Mouse (Mus musculus) small intestine, adult 2 months (tissue): ENCODE measurements around the gene Gfi1.

Source experiments
- CTCF ChIP-seq: fragments of 200-500 bp; IDR thresholded peaks from 2 replicates; pipeline ENCODE4 v1.5.1; 2012; ENCODE audit warnings: low read depth, mild to moderate bottlenecking, control low read depth, inconsistent platforms, low read length, moderate library complexity, mixed read lengths; ENCODE audit not compliant: insufficient replicate concordance, insufficient read length; ENCODE audit errors: extremely low read depth
- POLR2A ChIP-seq: fragments of 200-500 bp; IDR thresholded peaks from 2 replicates; pipeline ENCODE4 v1.6.1; 2012; ENCODE audit warnings: low read depth, mild to moderate bottlenecking, control low read depth, inconsistent platforms, low read length, moderate library complexity

DNA sequence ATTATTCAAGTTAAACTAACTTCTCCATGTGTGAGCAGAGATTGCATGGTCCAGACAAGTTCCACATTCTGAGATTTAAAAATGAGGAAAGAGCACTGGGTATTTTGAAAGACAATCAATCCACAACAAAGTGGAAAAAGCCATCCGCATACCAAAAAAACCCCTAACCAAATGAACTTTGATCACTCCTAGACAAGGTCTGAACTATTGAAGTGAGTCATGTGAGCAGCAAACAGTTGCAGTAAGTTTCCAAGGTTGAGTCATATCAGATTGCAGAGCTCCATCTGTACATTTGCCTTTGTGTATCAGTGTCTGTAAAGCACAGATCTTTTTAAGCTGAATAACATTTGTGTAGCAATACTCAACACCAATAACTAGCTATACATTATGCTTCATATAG, 28.9 kb upstream of the Gfi1 start:
- TF ChIP-seq POLR2A: no peak
- no peak for TF ChIP-seq CTCF
